Mouse (Mus musculus) MEL (cell line): ENCODE measurements around the gene Cnfn. TPM values are rescaled to one million over a fixed set of nuclear protein-coding genes. Genes with fewer than 3 reads are reported as not detected.

ENCODE experiments used
- DNase-seq: peaks from one replicate; pipeline ENCODE4 v3.0.0; 2011; ENCODE audit warnings: low read depth, low spot score
- H3K27ac ChIP-seq: 2 replicates; pipeline ENCODE4 v1.5.1; 2012; ENCODE audit warnings: low read depth, mild to moderate bottlenecking, control low read depth, low read length, moderate library complexity; ENCODE audit not compliant: control insufficient read depth
- H3K27me3 ChIP-seq, 2 experiments: fragments of 150-350 bp in 1 of 2; sonication (generic) in 1 of 2; 2 replicates each; pipeline ENCODE4 v1.6.1; 2012; ENCODE audit warnings: low read length in 2 of 2, mild to moderate bottlenecking in 2 of 2, improper control_type of control experiment in 1 of 2, moderate library complexity in 1 of 2; ENCODE audit not compliant: insufficient read depth in 2 of 2, control insufficient read depth in 1 of 2
- H3K36me3 ChIP-seq, 2 experiments: 2 replicates each; pipeline ENCODE4 v1.6.1; 2012 to 2014; ENCODE audit warnings: low read length in 2 of 2, improper control_type of control experiment in 1 of 2, inconsistent platforms in 1 of 2, mild to moderate bottlenecking in 1 of 2; ENCODE audit not compliant: insufficient read depth in 2 of 2, control insufficient read depth in 1 of 2
- H3K4me1 ChIP-seq, 2 experiments: fragments of 150-350 bp in 1 of 2; sonication (generic) in 1 of 2; 2 replicates each; pipeline ENCODE4 v1.6.1; 2012; ENCODE audit warnings: low read length in 2 of 2, improper control_type of control experiment in 1 of 2, mild to moderate bottlenecking in 1 of 2; ENCODE audit not compliant: insufficient read depth in 2 of 2, control insufficient read depth in 1 of 2
- H3K4me3 ChIP-seq, 2 experiments: fragments of 150-350 bp in 1 of 2; sonication (generic) in 1 of 2; 2 replicates each; pipeline ENCODE4 v1.5.1; 2012; ENCODE audit warnings: low read depth in 2 of 2, low read length in 2 of 2, mild to moderate bottlenecking in 2 of 2, moderate library complexity in 2 of 2, control low read depth in 1 of 2, improper control_type of control experiment in 1 of 2; ENCODE audit not compliant: control insufficient read depth in 1 of 2, insufficient read depth in 1 of 2
- H3K79me2 ChIP-seq: 2 replicates; pipeline ENCODE4 v1.6.1; 2012; ENCODE audit warnings: mild to moderate bottlenecking, low read length, moderate library complexity; ENCODE audit not compliant: control insufficient read depth, poor library complexity, insufficient read depth
- H3K9ac ChIP-seq: 2 replicates; pipeline ENCODE4 v1.6.1; 2012; ENCODE audit warnings: low read depth, mild to moderate bottlenecking, control low read depth, low read length, moderate library complexity; ENCODE audit not compliant: control insufficient read depth, poor library complexity, severe bottlenecking
- H3K9me3 ChIP-seq: fragments of 150-350 bp; sonication (generic); replicated peaks from 2 replicates; pipeline ENCODE4 v1.6.1; 2012; ENCODE audit warnings: mild to moderate bottlenecking, low read length, improper control_type of control experiment, moderate library complexity; ENCODE audit not compliant: insufficient read depth
- BHLHE40 ChIP-seq: IDR thresholded peaks from 2 replicates; pipeline ENCODE4 v1.6.1; 2012; ENCODE audit warnings: low read depth, mild to moderate bottlenecking, inconsistent platforms, low read length, improper control_type of control experiment, borderline replicate concordance
- CHD1 ChIP-seq: IDR thresholded peaks from 2 replicates; pipeline ENCODE4 v1.6.1; 2012; ENCODE audit warnings: low read depth, mild to moderate bottlenecking, inconsistent platforms, low read length, improper control_type of control experiment
- CHD2 ChIP-seq: IDR thresholded peaks from 2 replicates; pipeline ENCODE4 v1.6.1; 2011; ENCODE audit warnings: low read length, improper control_type of control experiment
- E2F4 ChIP-seq: IDR thresholded peaks from 2 replicates; pipeline ENCODE4 v1.6.1; 2011; ENCODE audit warnings: low read depth, low read length, improper control_type of control experiment, borderline replicate concordance
- ELF1 ChIP-seq: IDR thresholded peaks from 2 replicates; pipeline ENCODE4 v1.6.1; 2014; ENCODE audit warnings: low read depth, mild to moderate bottlenecking, inconsistent platforms, low read length, improper control_type of control experiment, moderate library complexity
- EP300 ChIP-seq, 2 experiments: IDR thresholded peaks; 2 replicates each; pipeline ENCODE4 v1.6.1; 2011; ENCODE audit warnings: improper control_type of control experiment in 2 of 2, low read length in 2 of 2, low read depth in 1 of 2, mild to moderate bottlenecking in 1 of 2
- ETS1 ChIP-seq: IDR thresholded peaks from 2 replicates; pipeline ENCODE4 v1.6.1; 2012; ENCODE audit warnings: low read depth, mild to moderate bottlenecking, inconsistent platforms, low read length, improper control_type of control experiment, moderate library complexity
- GABPA ChIP-seq: IDR thresholded peaks from 2 replicates; pipeline ENCODE4 v1.6.1; 2012; ENCODE audit warnings: low read depth, mild to moderate bottlenecking, inconsistent platforms, low read length, improper control_type of control experiment, moderate library complexity
- GATA1 ChIP-seq: IDR thresholded peaks from 2 replicates; pipeline ENCODE4 v1.6.1; 2011; ENCODE audit warnings: low read depth, low read length, improper control_type of control experiment
- JUND ChIP-seq: IDR thresholded peaks from 2 replicates; pipeline ENCODE4 v1.6.1; 2011; ENCODE audit warnings: low read depth, mild to moderate bottlenecking, improper control_type of control experiment, low read length
- MAX ChIP-seq: IDR thresholded peaks from 2 replicates; pipeline ENCODE4 v1.6.1; 2011; ENCODE audit warnings: low read length, improper control_type of control experiment
- MXI1 ChIP-seq: IDR thresholded peaks from 2 replicates; pipeline ENCODE4 v1.6.1; 2011; ENCODE audit warnings: mild to moderate bottlenecking, low read depth, low read length, improper control_type of control experiment
- MYC ChIP-seq: IDR thresholded peaks from 2 replicates; pipeline ENCODE4 v1.6.1; 2011; ENCODE audit warnings: low read depth, mild to moderate bottlenecking, low read length, improper control_type of control experiment, moderate library complexity
- NELFE ChIP-seq: IDR thresholded peaks from 2 replicates; pipeline ENCODE4 v1.6.1; 2011; ENCODE audit warnings: low read depth, low read length, improper control_type of control experiment
- NRF1 ChIP-seq: IDR thresholded peaks from 2 replicates; pipeline ENCODE4 v1.6.1; 2014; ENCODE audit warnings: low read depth, mild to moderate bottlenecking, inconsistent platforms, low read length, improper control_type of control experiment, moderate library complexity; ENCODE audit not compliant: poor library complexity, insufficient read depth, severe bottlenecking
- POLR2A ChIP-seq, 2 experiments: IDR thresholded peaks; 2 replicates each; pipeline ENCODE4 v1.6.1; 2011 to 2012; ENCODE audit warnings: low read length in 2 of 2, mild to moderate bottlenecking in 2 of 2, control low read depth in 1 of 2, improper control_type of control experiment in 1 of 2, low read depth in 1 of 2, moderate library complexity in 1 of 2; ENCODE audit not compliant: control insufficient read depth in 1 of 2, insufficient read depth in 1 of 2, poor library complexity in 1 of 2
- POLR2AphosphoS2 ChIP-seq: IDR thresholded peaks from 2 replicates; pipeline ENCODE4 v1.6.1; 2011; ENCODE audit warnings: low read length, improper control_type of control experiment
- POLR2AphosphoS5 ChIP-seq: IDR thresholded peaks from 2 replicates; pipeline ENCODE4 v1.6.1; 2012; ENCODE audit warnings: low read depth, borderline replicate concordance, mild to moderate bottlenecking, inconsistent platforms, low read length, moderate library complexity, mixed read lengths
- RAD21 ChIP-seq: IDR thresholded peaks from 2 replicates; pipeline ENCODE4 v1.6.1; 2011; ENCODE audit warnings: mild to moderate bottlenecking, low read depth, low read length, improper control_type of control experiment
- RCOR1 ChIP-seq: IDR thresholded peaks from 2 replicates; pipeline ENCODE4 v1.6.1; 2012; ENCODE audit warnings: low read depth, mild to moderate bottlenecking, inconsistent platforms, low read length, improper control_type of control experiment
- SMC3 ChIP-seq: IDR thresholded peaks from 2 replicates; pipeline ENCODE4 v1.6.1; 2011; ENCODE audit warnings: low read depth, low read length, improper control_type of control experiment
- TBP ChIP-seq: IDR thresholded peaks from 2 replicates; pipeline ENCODE4 v1.8.0; 2011; ENCODE audit warnings: low read depth, low read length, improper control_type of control experiment
- UBTF ChIP-seq: IDR thresholded peaks from 2 replicates; pipeline ENCODE4 v1.6.1; 2012; ENCODE audit warnings: low read depth, mild to moderate bottlenecking, inconsistent platforms, low read length, improper control_type of control experiment, moderate library complexity, borderline replicate concordance; ENCODE audit not compliant: insufficient read depth
- USF1 ChIP-seq: IDR thresholded peaks from 2 replicates; pipeline ENCODE4 v1.6.1; 2014; ENCODE audit warnings: low read depth, mild to moderate bottlenecking, inconsistent platforms, low read length, improper control_type of control experiment, moderate library complexity
- ZC3H11A ChIP-seq: IDR thresholded peaks from 2 replicates; pipeline ENCODE4 v1.6.1; 2012; ENCODE audit warnings: low read depth, mild to moderate bottlenecking, inconsistent platforms, low read length, improper control_type of control experiment
- ZKSCAN1 ChIP-seq: IDR thresholded peaks from 2 replicates; pipeline ENCODE4 v1.6.1; 2012; ENCODE audit warnings: low read depth, mild to moderate bottlenecking, inconsistent platforms, low read length, improper control_type of control experiment, moderate library complexity
- ZMIZ1 ChIP-seq: IDR thresholded peaks from 2 replicates; pipeline ENCODE4 v1.6.1; 2012; ENCODE audit warnings: low read depth, mild to moderate bottlenecking, inconsistent platforms, low read length, improper control_type of control experiment, moderate library complexity
- ZNF384 ChIP-seq: IDR thresholded peaks from 2 replicates; pipeline ENCODE4 v1.6.1; 2012; ENCODE audit warnings: low read depth, mild to moderate bottlenecking, inconsistent platforms, low read length, improper control_type of control experiment
- polyA plus RNA-seq, 2 experiments: library from polyadenylated mRNA; stranded (reverse) in 1 of 2; unstranded in 1 of 2; fragments of >175 nt in 1 of 2; fragments of >200 nt in 1 of 2; gene quantifications; 2 replicates each; pipeline versions ENCODE4 v1.2.1 to v1.2.4; 2012; ENCODE audit warnings: low replicate concordance in 2 of 2, low read depth in 1 of 2; ENCODE audit not compliant: insufficient read length in 2 of 2, insufficient read depth in 1 of 2, missing spikeins in 1 of 2
- total RNA-seq: library from RNA; depleted of rRNA; stranded (reverse); fragments of 300-350 nt; gene quantifications from 2 replicates; pipeline ENCODE4 v1.2.3, GENCODE M21; 2012

The Cnfn gene
- total and polyA plus RNA-seq, 3 experiments = not detected

GRCm38 (mm10) chr7:25376556-25376955, 7.0 kb upstream of the Cnfn start:
- no peaks in the 10 kb centered on the region for H3K79me2 ChIP-seq
- 0 out of 4 replicates have a peak, but pooled peaks cover 0 to 3% of the 10 kb centered on the region in 2 experiments for H3K4me1 ChIP-seq
- H3K4me3 ChIP-seq = peak overlapping the region; percentile 54 to 80
- no peak for TF ChIP-seq RCOR1
- peak; percentile 15; the same call in 1 of the 2 replicates for TF ChIP-seq NELFE
- H3K27me3 ChIP-seq = no peaks in the 10 kb centered on the region
- DNase-seq = peak; percentile 90
- no peaks in the 10 kb centered on the region for H3K9me3 ChIP-seq
- H3K27ac ChIP-seq = no peak overlapping the region
- peak overlapping the region; percentile 40 for H3K9ac ChIP-seq
- H3K36me3 ChIP-seq = no peaks in the 10 kb centered on the region

GRCm38 (mm10) chr7:25372441-25372840, 2.9 kb upstream of the Cnfn start:
- Histone ChIP-seq H3K4me1 (0 out of 4 replicates have a peak, but pooled peaks cover 0 to 3% of the 10 kb centered on the region in 2 experiments), H3K79me2 (no peaks in the 10 kb centered on the region), H3K4me3 (no peak overlapping the region), H3K36me3 (no peaks in the 10 kb centered on the region), H3K9me3 (no peaks in the 10 kb centered on the region), H3K27me3 (no peaks in the 10 kb centered on the region), H3K27ac (no peak overlapping the region), H3K9ac (no peak overlapping the region)
- TF ChIP-seq CHD1 = no peak
- no peak for TF ChIP-seq EP300 (IDR thresholded peaks at IDR 0.05; ENCODE audit: low read depth in 1 of 2, low read length in 2 of 2)
- no peak for TF ChIP-seq GATA1
- TF ChIP-seq JUND = no peak
- TF ChIP-seq MAX = no peak
- no peak for TF ChIP-seq POLR2A (IDR thresholded peaks at IDR 0.05; ENCODE audit: control insufficient read depth in 1 of 2, insufficient read depth in 1 of 2, low read depth in 1 of 2, low read length in 2 of 2, poor library complexity in 1 of 2)
- no peak for TF ChIP-seq POLR2AphosphoS5
- no peak for TF ChIP-seq ZKSCAN1
- no peak for TF ChIP-seq MXI1
- no peak for TF ChIP-seq ZNF384
- no peak for TF ChIP-seq UBTF
- no peak for TF ChIP-seq NRF1
- DNase-seq = no peak

DNA sequence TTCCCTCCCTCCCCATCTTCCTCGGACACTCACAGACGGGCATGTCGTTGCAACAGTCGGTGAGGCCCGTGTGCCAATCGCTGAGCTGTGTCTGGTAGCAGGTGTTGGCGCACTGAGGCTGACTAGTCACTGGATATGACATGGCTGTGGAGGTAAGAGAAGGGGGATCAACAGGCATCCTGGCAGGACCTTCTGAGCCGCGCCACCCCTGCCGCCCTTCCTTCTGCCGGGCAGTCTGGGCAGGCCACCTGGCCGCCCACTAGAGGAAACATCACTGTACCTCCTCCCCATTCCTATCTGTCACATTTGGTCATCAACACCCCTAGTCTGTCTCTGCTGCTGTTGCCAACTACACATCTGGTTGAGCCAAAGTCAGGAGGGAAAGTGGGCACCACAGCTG, 1.2 kb downstream of the Cnfn start:
- no peak overlapping the region for H3K4me3 ChIP-seq

More for the DNA sequence above, 1.2 kb downstream of the Cnfn start:
- Histone ChIP-seq H3K27ac (no peak overlapping the region), H3K27me3 (no peaks in the 10 kb centered on the region), H3K79me2 (no peaks in the 10 kb centered on the region), H3K4me1 (0 out of 4 replicates have a peak, but pooled peaks cover 0 to 3% of the 10 kb centered on the region in 2 experiments), H3K9me3 (no peaks in the 10 kb centered on the region), H3K36me3 (no peaks in the 10 kb centered on the region), H3K9ac (no peak overlapping the region)
- no peak for TF ChIP-seq TBP
- TF ChIP-seq USF1 = no peak
- TF ChIP-seq NRF1 = no peak
- no peak for TF ChIP-seq ELF1
- no peak for TF ChIP-seq CHD1
- TF ChIP-seq MYC = no peak
- TF ChIP-seq SMC3 = no peak
- TF ChIP-seq ZMIZ1 = no peak
- TF ChIP-seq CHD2 = no peak
- no peak for TF ChIP-seq EP300 (IDR thresholded peaks at IDR 0.05; ENCODE audit: low read depth in 1 of 2, low read length in 2 of 2)
- TF ChIP-seq JUND = no peak
- no peak for TF ChIP-seq GABPA
- TF ChIP-seq BHLHE40 = no peak
- no peak for TF ChIP-seq POLR2AphosphoS2
- no peak for TF ChIP-seq E2F4
- TF ChIP-seq ETS1 = no peak
- TF ChIP-seq RAD21 = no peak
- TF ChIP-seq ZC3H11A = no peak
- DNase-seq = no peak
